Mouse (Mus musculus) heart, adult 2 months (tissue): ENCODE data around the gene Gmppb.

Experiments used
- CTCF ChIP-seq: fragments of 200-600 bp; IDR thresholded peaks from 2 replicates; pipeline ENCODE4 v1.8.1; 2022; ENCODE audit warnings: antibody characterized with exemption, mild to moderate bottlenecking, moderate library complexity
- EP300 ChIP-seq: fragments of 200-500 bp; IDR thresholded peaks from 2 replicates; pipeline ENCODE4 v1.6.1; 2011; ENCODE audit warnings: low read depth, low read length, control low read depth; ENCODE audit not compliant: insufficient read depth
- POLR2A ChIP-seq: fragments of 200-500 bp; IDR thresholded peaks from 2 replicates; pipeline ENCODE4 v1.6.1; 2011; ENCODE audit warnings: mild to moderate bottlenecking, low read depth, low read length, control low read depth; ENCODE audit not compliant: insufficient read depth

DNA sequence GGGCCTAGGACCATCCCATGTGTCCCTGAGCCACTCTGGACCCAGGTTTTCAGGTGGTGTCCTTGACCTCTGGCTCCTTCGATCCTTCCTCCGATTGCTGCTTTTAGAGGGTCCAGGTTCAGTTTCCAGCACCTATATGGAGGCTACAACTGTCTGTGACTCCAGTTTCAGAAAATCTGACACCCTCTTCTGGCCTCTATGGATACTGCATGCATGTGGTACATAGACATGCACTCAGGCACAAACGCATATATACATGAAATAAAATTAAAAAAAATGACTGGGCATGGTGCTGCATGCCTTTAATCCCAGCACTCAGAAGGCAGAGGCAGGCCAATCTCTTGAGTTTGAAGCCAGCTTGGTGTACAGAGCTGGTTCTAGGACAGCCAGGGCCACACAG is 21.2 kb upstream of the Gmppb start:
- TF ChIP-seq CTCF (peak; percentile 28; the same call in 1 of the 2 replicates), POLR2A (no peak), EP300 (no peak)
